Mouse (Mus musculus): ENCODE results near the gene Stip1. TPM values are rescaled to one million over a fixed set of nuclear protein-coding genes. Genes with fewer than 3 reads are reported as not detected.

The Stip1 gene
- polyA plus RNA-seq, 1 experiment from 2014 or later: 376 TPM

- no peaks in the 10 kb centered on the region for H3K9me3 ChIP-seq (ENCODE audit: control insufficient read depth, low read length)
- WGBS: 14% methylated on average over 11 of the region's 11 CpGs
- H3K4me3 ChIP-seq (ENCODE audit: low read depth, low read length): peak overlapping the region; percentile 63
- peaks cover 7% of the 10 kb centered on the region; the same call in 1 of the 2 replicates for H3K36me3 ChIP-seq (ENCODE audit: control insufficient read depth, insufficient read depth, low read length)
- DNase-seq (ENCODE audit: low spot score) (peak; percentile 43), ATAC-seq (ENCODE audit: low FRiP score) (no peak)
- no peaks in the 10 kb centered on the region for H3K27me3 ChIP-seq (ENCODE audit: control insufficient read depth, insufficient read depth, low read length)
- H3K27ac ChIP-seq (ENCODE audit: low read depth, low read length): peak overlapping the region; percentile 93
- H3K9ac ChIP-seq (ENCODE audit: low read depth, low read length): peak overlapping the region; percentile 54
- H3K4me2 ChIP-seq (replicated peaks; ENCODE audit: low read depth, low read length): peak overlapping the region; percentile 79
- H3K4me1 ChIP-seq (replicated peaks; ENCODE audit: control insufficient read depth, insufficient read depth, low read length): peaks cover 11% of the 10 kb centered on the region
Measured at GRCm38 (mm10) chr19:6979001-6979479, 60.7 kb downstream of the Stip1 start.

GRCm38 (mm10) chr19:6978639-6978974 is 61.2 kb downstream of the Stip1 start:
- Histone ChIP-seq H3K9me3 (ENCODE audit: control insufficient read depth, low read length) (no peaks in the 10 kb centered on the region), H3K36me3 (ENCODE audit: control insufficient read depth, insufficient read depth, low read length) (peaks cover 7% of the 10 kb centered on the region; the same call in 1 of the 2 replicates), H3K27me3 (ENCODE audit: control insufficient read depth, insufficient read depth, low read length) (no peaks in the 10 kb centered on the region), H3K9ac (ENCODE audit: low read depth, low read length) (no peak overlapping the region; the same call in 1 of the 2 replicates), H3K4me3 (ENCODE audit: low read depth, low read length) (peak overlapping the region; percentile 63), H3K27ac (ENCODE audit: low read depth, low read length) (peak overlapping the region; percentile 93; the same call in 1 of the 2 replicates), H3K4me1 (replicated peaks; ENCODE audit: control insufficient read depth, insufficient read depth, low read length) (peaks cover 11% of the 10 kb centered on the region), H3K4me2 (replicated peaks; ENCODE audit: low read depth, low read length) (peak overlapping the region; percentile 79)
- DNase-seq (ENCODE audit: low spot score) (no peak), ATAC-seq (ENCODE audit: low FRiP score) (no peak)
- WGBS: 57% methylated on average over 3 of the region's 3 CpGs

- Histone ChIP-seq H3K27me3 (ENCODE audit: control insufficient read depth, insufficient read depth, low read length) (no peaks in the 10 kb centered on the region), H3K9ac (ENCODE audit: low read depth, low read length) (no peak overlapping the region; the same call in 1 of the 2 replicates), H3K27ac (ENCODE audit: low read depth, low read length) (peak overlapping the region; percentile 9; the same call in 1 of the 2 replicates), H3K4me2 (replicated peaks; ENCODE audit: low read depth, low read length) (peak overlapping the region; percentile 79), H3K4me1 (replicated peaks; ENCODE audit: control insufficient read depth, insufficient read depth, low read length) (peaks cover 11% of the 10 kb centered on the region), H3K36me3 (ENCODE audit: control insufficient read depth, insufficient read depth, low read length) (peaks cover 7% of the 10 kb centered on the region; the same call in 1 of the 2 replicates), H3K9me3 (ENCODE audit: control insufficient read depth, low read length) (no peaks in the 10 kb centered on the region), H3K4me3 (ENCODE audit: low read depth, low read length) (peak overlapping the region; percentile 63; the same call in 1 of the 2 replicates)
- DNase-seq (ENCODE audit: low spot score) (no peak), ATAC-seq (ENCODE audit: low FRiP score) (no peak)
- 86% methylated on average over 13 of the region's 13 CpGs for WGBS
Measured at GRCm38 (mm10) chr19:6977759-6978638, 61.8 kb downstream of the Stip1 start.

GRCm38 (mm10) chr19:6975537-6976521 is 63.9 kb downstream of the Stip1 start, which contains the start of gene Plcb3:
Plcb3 (minus strand) TSS chr19:6976470.
- 1% methylated on average over 16 of the region's 16 CpGs for WGBS
- no peaks in the 10 kb centered on the region for H3K9me3 ChIP-seq (ENCODE audit: control insufficient read depth, low read length)
- peak within 1 kb of the TSS; percentile 91 for H3K4me2 ChIP-seq (replicated peaks; ENCODE audit: low read depth, low read length)
- no peak for ATAC-seq (ENCODE audit: low FRiP score)
- peak within 1 kb of the TSS; percentile 93 for H3K27ac ChIP-seq (ENCODE audit: low read depth, low read length)
- H3K4me1 ChIP-seq (replicated peaks; ENCODE audit: control insufficient read depth, insufficient read depth, low read length): peaks cover 8% of the 10 kb centered on the region
- peak within 1 kb of the TSS; percentile 88 for H3K9ac ChIP-seq (ENCODE audit: low read depth, low read length)
- H3K36me3 ChIP-seq (ENCODE audit: control insufficient read depth, insufficient read depth, low read length): peaks cover 7% of the 10 kb centered on the region; the same call in 1 of the 2 replicates
- peak within 1 kb of the TSS; percentile 88 for H3K4me3 ChIP-seq (ENCODE audit: low read depth, low read length)
- no peaks in the 10 kb centered on the region for H3K27me3 ChIP-seq (ENCODE audit: control insufficient read depth, insufficient read depth, low read length)
- DNase-seq (ENCODE audit: low spot score): peak; percentile 82

- H3K27ac ChIP-seq (ENCODE audit: low read depth, low read length): peak within 1 kb of the TSS; percentile 93
- DNase-seq (ENCODE audit: low spot score): peak; percentile 92
- peak within 1 kb of the TSS; percentile 88 for H3K9ac ChIP-seq (ENCODE audit: low read depth, low read length)
- peaks cover 7% of the 10 kb centered on the region; the same call in 1 of the 2 replicates for H3K36me3 ChIP-seq (ENCODE audit: control insufficient read depth, insufficient read depth, low read length)
- under 1% methylated on average over 69 of the region's 84 CpGs for WGBS
- peak; percentile 69 for ATAC-seq (ENCODE audit: low FRiP score)
- H3K4me2 ChIP-seq (replicated peaks; ENCODE audit: low read depth, low read length): peak within 1 kb of the TSS; percentile 91
- H3K9me3 ChIP-seq (ENCODE audit: control insufficient read depth, low read length): no peaks in the 10 kb centered on the region
- peaks cover 2% of the 10 kb centered on the region for H3K27me3 ChIP-seq (ENCODE audit: control insufficient read depth, insufficient read depth, low read length)
- H3K4me1 ChIP-seq (replicated peaks; ENCODE audit: control insufficient read depth, insufficient read depth, low read length): peaks cover 12% of the 10 kb centered on the region
- H3K4me3 ChIP-seq (ENCODE audit: low read depth, low read length): peak within 1 kb of the TSS; percentile 88
Measured at GRCm38 (mm10) chr19:6974211-6975205, 65.3 kb downstream of the Stip1 start, which contains the start of gene Ppp1r14b. Ppp1r14b (plus strand) TSS chr19:6974968.

GRCm38 (mm10) chr19:6973581-6974190 is 66.1 kb downstream of the Stip1 start:
- Histone ChIP-seq H3K4me3 (ENCODE audit: low read depth, low read length) (peak overlapping the region; percentile 88), H3K27me3 (ENCODE audit: control insufficient read depth, insufficient read depth, low read length) (peaks cover 8% of the 10 kb centered on the region), H3K9me3 (ENCODE audit: control insufficient read depth, low read length) (no peaks in the 10 kb centered on the region), H3K4me2 (replicated peaks; ENCODE audit: low read depth, low read length) (peak overlapping the region; percentile 74), H3K36me3 (ENCODE audit: control insufficient read depth, insufficient read depth, low read length) (peaks cover 7% of the 10 kb centered on the region; the same call in 1 of the 2 replicates), H3K27ac (ENCODE audit: low read depth, low read length) (0 out of 2 replicates have a peak overlapping the region, but pooled peaks have one; percentile 93), H3K4me1 (replicated peaks; ENCODE audit: control insufficient read depth, insufficient read depth, low read length) (peaks cover 12% of the 10 kb centered on the region), H3K9ac (ENCODE audit: low read depth, low read length) (peak overlapping the region; percentile 88)
- DNase-seq (ENCODE audit: low spot score) (no peak), ATAC-seq (ENCODE audit: low FRiP score) (no peak)
- WGBS: 36% methylated on average over 12 of the region's 12 CpGs

GRCm38 (mm10) chr19:6972247-6972917 is 67.4 kb downstream of the Stip1 start:
- ATAC-seq (ENCODE audit: low FRiP score) (no peak), DNase-seq (ENCODE audit: low spot score) (no peak)
- Histone ChIP-seq H3K27ac (ENCODE audit: low read depth, low read length) (no peak overlapping the region), H3K36me3 (ENCODE audit: control insufficient read depth, insufficient read depth, low read length) (no peaks in the 10 kb centered on the region), H3K9me3 (ENCODE audit: control insufficient read depth, low read length) (no peaks in the 10 kb centered on the region), H3K9ac (ENCODE audit: low read depth, low read length) (no peak overlapping the region), H3K4me3 (ENCODE audit: low read depth, low read length) (no peak overlapping the region), H3K4me1 (replicated peaks; ENCODE audit: control insufficient read depth, insufficient read depth, low read length) (peaks cover 8% of the 10 kb centered on the region), H3K4me2 (replicated peaks; ENCODE audit: low read depth, low read length) (no peak overlapping the region), H3K27me3 (ENCODE audit: control insufficient read depth, insufficient read depth, low read length) (peaks cover 8% of the 10 kb centered on the region)
- 77% methylated on average over 13 of the region's 13 CpGs for WGBS

Data from hindbrain, embryonic 11.5 days (tissue).